Mouse (Mus musculus) MEL (cell line): ENCODE results near the gene Rad51b. TPM values are rescaled to one million over a fixed set of nuclear protein-coding genes. Genes with fewer than 3 reads are reported as not detected.

Experiments used
- DNase-seq: peaks from one replicate; pipeline ENCODE4 v3.0.0; 2011; ENCODE audit warnings: low read depth, low spot score
- H3K27ac ChIP-seq: 2 replicates; pipeline ENCODE4 v1.5.1; 2012; ENCODE audit warnings: low read depth, mild to moderate bottlenecking, control low read depth, low read length, moderate library complexity; ENCODE audit not compliant: control insufficient read depth
- H3K27me3 ChIP-seq, 2 experiments: fragments of 150-350 bp in 1 of 2; sonication (generic) in 1 of 2; 2 replicates each; pipeline ENCODE4 v1.6.1; 2012; ENCODE audit warnings: low read length in 2 of 2, mild to moderate bottlenecking in 2 of 2, improper control_type of control experiment in 1 of 2, moderate library complexity in 1 of 2; ENCODE audit not compliant: insufficient read depth in 2 of 2, control insufficient read depth in 1 of 2
- H3K36me3 ChIP-seq, 2 experiments: 2 replicates each; pipeline ENCODE4 v1.6.1; 2012 to 2014; ENCODE audit warnings: low read length in 2 of 2, improper control_type of control experiment in 1 of 2, inconsistent platforms in 1 of 2, mild to moderate bottlenecking in 1 of 2; ENCODE audit not compliant: insufficient read depth in 2 of 2, control insufficient read depth in 1 of 2
- H3K4me1 ChIP-seq, 2 experiments: fragments of 150-350 bp in 1 of 2; sonication (generic) in 1 of 2; 2 replicates each; pipeline ENCODE4 v1.6.1; 2012; ENCODE audit warnings: low read length in 2 of 2, improper control_type of control experiment in 1 of 2, mild to moderate bottlenecking in 1 of 2; ENCODE audit not compliant: insufficient read depth in 2 of 2, control insufficient read depth in 1 of 2
- H3K4me3 ChIP-seq, 2 experiments: fragments of 150-350 bp in 1 of 2; sonication (generic) in 1 of 2; 2 replicates each; pipeline ENCODE4 v1.5.1; 2012; ENCODE audit warnings: low read depth in 2 of 2, low read length in 2 of 2, mild to moderate bottlenecking in 2 of 2, moderate library complexity in 2 of 2, control low read depth in 1 of 2, improper control_type of control experiment in 1 of 2; ENCODE audit not compliant: control insufficient read depth in 1 of 2, insufficient read depth in 1 of 2
- H3K79me2 ChIP-seq: 2 replicates; pipeline ENCODE4 v1.6.1; 2012; ENCODE audit warnings: mild to moderate bottlenecking, low read length, moderate library complexity; ENCODE audit not compliant: control insufficient read depth, poor library complexity, insufficient read depth
- H3K9ac ChIP-seq: 2 replicates; pipeline ENCODE4 v1.6.1; 2012; ENCODE audit warnings: low read depth, mild to moderate bottlenecking, control low read depth, low read length, moderate library complexity; ENCODE audit not compliant: control insufficient read depth, poor library complexity, severe bottlenecking
- H3K9me3 ChIP-seq: fragments of 150-350 bp; sonication (generic); replicated peaks from 2 replicates; pipeline ENCODE4 v1.6.1; 2012; ENCODE audit warnings: mild to moderate bottlenecking, low read length, improper control_type of control experiment, moderate library complexity; ENCODE audit not compliant: insufficient read depth
- BHLHE40 ChIP-seq: IDR thresholded peaks from 2 replicates; pipeline ENCODE4 v1.6.1; 2012; ENCODE audit warnings: low read depth, mild to moderate bottlenecking, inconsistent platforms, low read length, improper control_type of control experiment, borderline replicate concordance
- CHD1 ChIP-seq: IDR thresholded peaks from 2 replicates; pipeline ENCODE4 v1.6.1; 2012; ENCODE audit warnings: low read depth, mild to moderate bottlenecking, inconsistent platforms, low read length, improper control_type of control experiment
- E2F4 ChIP-seq: IDR thresholded peaks from 2 replicates; pipeline ENCODE4 v1.6.1; 2011; ENCODE audit warnings: low read depth, low read length, improper control_type of control experiment, borderline replicate concordance
- EP300 ChIP-seq, 2 experiments: IDR thresholded peaks; 2 replicates each; pipeline ENCODE4 v1.6.1; 2011; ENCODE audit warnings: improper control_type of control experiment in 2 of 2, low read length in 2 of 2, low read depth in 1 of 2, mild to moderate bottlenecking in 1 of 2
- GABPA ChIP-seq: IDR thresholded peaks from 2 replicates; pipeline ENCODE4 v1.6.1; 2012; ENCODE audit warnings: low read depth, mild to moderate bottlenecking, inconsistent platforms, low read length, improper control_type of control experiment, moderate library complexity
- GATA1 ChIP-seq: IDR thresholded peaks from 2 replicates; pipeline ENCODE4 v1.6.1; 2011; ENCODE audit warnings: low read depth, low read length, improper control_type of control experiment
- HCFC1 ChIP-seq: IDR thresholded peaks from 2 replicates; pipeline ENCODE4 v1.6.1; 2012; ENCODE audit warnings: low read depth, mild to moderate bottlenecking, inconsistent platforms, low read length, improper control_type of control experiment, moderate library complexity
- JUND ChIP-seq: IDR thresholded peaks from 2 replicates; pipeline ENCODE4 v1.6.1; 2011; ENCODE audit warnings: low read depth, mild to moderate bottlenecking, improper control_type of control experiment, low read length
- MAFK ChIP-seq: IDR thresholded peaks from 2 replicates; pipeline ENCODE4 v1.6.1; 2011; ENCODE audit warnings: low read depth, mild to moderate bottlenecking, low read length, improper control_type of control experiment, borderline replicate concordance
- MEF2A ChIP-seq: IDR thresholded peaks from 2 replicates; pipeline ENCODE4 v1.6.1; 2014; ENCODE audit warnings: low read depth, mild to moderate bottlenecking, inconsistent platforms, low read length, improper control_type of control experiment; ENCODE audit not compliant: poor library complexity, insufficient replicate concordance, severe bottlenecking; ENCODE audit errors: extremely low read depth
- MXI1 ChIP-seq: IDR thresholded peaks from 2 replicates; pipeline ENCODE4 v1.6.1; 2011; ENCODE audit warnings: mild to moderate bottlenecking, low read depth, low read length, improper control_type of control experiment
- MYC ChIP-seq: IDR thresholded peaks from 2 replicates; pipeline ENCODE4 v1.6.1; 2011; ENCODE audit warnings: low read depth, mild to moderate bottlenecking, low read length, improper control_type of control experiment, moderate library complexity
- NELFE ChIP-seq: IDR thresholded peaks from 2 replicates; pipeline ENCODE4 v1.6.1; 2011; ENCODE audit warnings: low read depth, low read length, improper control_type of control experiment
- NRF1 ChIP-seq: IDR thresholded peaks from 2 replicates; pipeline ENCODE4 v1.6.1; 2014; ENCODE audit warnings: low read depth, mild to moderate bottlenecking, inconsistent platforms, low read length, improper control_type of control experiment, moderate library complexity; ENCODE audit not compliant: poor library complexity, insufficient read depth, severe bottlenecking
- POLR2A ChIP-seq, 2 experiments: IDR thresholded peaks; 2 replicates each; pipeline ENCODE4 v1.6.1; 2011 to 2012; ENCODE audit warnings: low read length in 2 of 2, mild to moderate bottlenecking in 2 of 2, control low read depth in 1 of 2, improper control_type of control experiment in 1 of 2, low read depth in 1 of 2, moderate library complexity in 1 of 2; ENCODE audit not compliant: control insufficient read depth in 1 of 2, insufficient read depth in 1 of 2, poor library complexity in 1 of 2
- POLR2AphosphoS5 ChIP-seq: IDR thresholded peaks from 2 replicates; pipeline ENCODE4 v1.6.1; 2012; ENCODE audit warnings: low read depth, borderline replicate concordance, mild to moderate bottlenecking, inconsistent platforms, low read length, moderate library complexity, mixed read lengths
- RAD21 ChIP-seq: IDR thresholded peaks from 2 replicates; pipeline ENCODE4 v1.6.1; 2011; ENCODE audit warnings: mild to moderate bottlenecking, low read depth, low read length, improper control_type of control experiment
- RCOR1 ChIP-seq: IDR thresholded peaks from 2 replicates; pipeline ENCODE4 v1.6.1; 2012; ENCODE audit warnings: low read depth, mild to moderate bottlenecking, inconsistent platforms, low read length, improper control_type of control experiment
- SIN3A ChIP-seq: IDR thresholded peaks from 2 replicates; pipeline ENCODE4 v1.6.1; 2012; ENCODE audit warnings: low read length, improper control_type of control experiment, inconsistent platforms
- TBP ChIP-seq: IDR thresholded peaks from 2 replicates; pipeline ENCODE4 v1.8.0; 2011; ENCODE audit warnings: low read depth, low read length, improper control_type of control experiment
- TCF12 ChIP-seq: IDR thresholded peaks from 2 replicates; pipeline ENCODE4 v1.6.1; 2014; ENCODE audit warnings: low read depth, mild to moderate bottlenecking, inconsistent platforms, low read length, improper control_type of control experiment, moderate library complexity
- ZC3H11A ChIP-seq: IDR thresholded peaks from 2 replicates; pipeline ENCODE4 v1.6.1; 2012; ENCODE audit warnings: low read depth, mild to moderate bottlenecking, inconsistent platforms, low read length, improper control_type of control experiment
- ZKSCAN1 ChIP-seq: IDR thresholded peaks from 2 replicates; pipeline ENCODE4 v1.6.1; 2012; ENCODE audit warnings: low read depth, mild to moderate bottlenecking, inconsistent platforms, low read length, improper control_type of control experiment, moderate library complexity
- ZMIZ1 ChIP-seq: IDR thresholded peaks from 2 replicates; pipeline ENCODE4 v1.6.1; 2012; ENCODE audit warnings: low read depth, mild to moderate bottlenecking, inconsistent platforms, low read length, improper control_type of control experiment, moderate library complexity
- ZNF384 ChIP-seq: IDR thresholded peaks from 2 replicates; pipeline ENCODE4 v1.6.1; 2012; ENCODE audit warnings: low read depth, mild to moderate bottlenecking, inconsistent platforms, low read length, improper control_type of control experiment
- polyA plus RNA-seq, 2 experiments: library from polyadenylated mRNA; stranded (reverse) in 1 of 2; unstranded in 1 of 2; fragments of >175 nt in 1 of 2; fragments of >200 nt in 1 of 2; gene quantifications; 2 replicates each; pipeline versions ENCODE4 v1.2.1 to v1.2.4; 2012; ENCODE audit warnings: low replicate concordance in 2 of 2, low read depth in 1 of 2; ENCODE audit not compliant: insufficient read length in 2 of 2, insufficient read depth in 1 of 2, missing spikeins in 1 of 2
- total RNA-seq: library from RNA; depleted of rRNA; stranded (reverse); fragments of 300-350 nt; gene quantifications from 2 replicates; pipeline ENCODE4 v1.2.3, GENCODE M21; 2012

Gene Rad51b
- total and polyA plus RNA-seq, 3 experiments: 3.6 to 5.7 TPM; not detected in 1

DNA sequence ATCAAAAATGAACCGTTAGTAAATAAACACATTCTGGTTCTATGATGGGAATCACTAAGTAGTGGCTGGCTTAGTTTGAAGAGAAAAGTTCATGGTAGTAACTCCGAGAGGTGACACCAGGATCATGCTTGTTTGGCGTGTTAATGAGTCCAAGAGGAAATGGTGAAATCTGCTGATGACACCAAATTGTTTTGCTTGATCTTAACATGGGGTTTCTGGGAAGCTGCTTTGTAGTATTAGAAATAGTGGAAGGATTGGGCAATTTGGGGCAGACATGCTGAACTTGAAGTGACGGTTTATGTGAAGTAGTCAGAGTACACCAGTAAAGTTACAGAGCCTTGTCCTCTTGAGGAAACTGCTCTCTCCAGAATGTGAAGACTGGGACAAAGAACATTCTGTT lies 59.1 kb downstream of the Rad51b start:
- Histone ChIP-seq H3K9me3 (no peaks in the 10 kb centered on the region), H3K4me1 (peaks cover 15 to 20% of the 10 kb centered on the region in 2 experiments), H3K4me3 (no peak overlapping the region), H3K79me2 (no peaks in the 10 kb centered on the region), H3K27me3 (no peaks in the 10 kb centered on the region), H3K36me3 (peaks cover 0 to 22% of the 10 kb centered on the region in 2 experiments; a peak in 2 of 4 replicates), H3K9ac (no peak overlapping the region), H3K27ac (no peak overlapping the region)
- no peak for TF ChIP-seq GABPA
- TF ChIP-seq EP300 (IDR thresholded peaks at IDR 0.05; ENCODE audit: low read depth in 1 of 2, low read length in 2 of 2): no peak
- no peak for TF ChIP-seq ZNF384
- TF ChIP-seq JUND: no peak
- TF ChIP-seq ZKSCAN1: no peak
- no peak for TF ChIP-seq NELFE
- no peak for TF ChIP-seq POLR2AphosphoS5
- no peak for TF ChIP-seq ZC3H11A
- TF ChIP-seq BHLHE40: no peak
- no peak for TF ChIP-seq CHD1
- TF ChIP-seq ZMIZ1: no peak
- no peak for TF ChIP-seq TCF12
- DNase-seq: no peak

GRCm38 (mm10) chr12:79357631-79358030 lies 60.5 kb downstream of the Rad51b start:
- peaks cover 0 to 11% of the 10 kb centered on the region in 2 experiments; a peak in 2 of 4 replicates for H3K36me3 ChIP-seq
- no peak for DNase-seq
- no peaks in the 10 kb centered on the region for H3K27me3 ChIP-seq
- H3K9ac ChIP-seq: no peak overlapping the region
- no peak for TF ChIP-seq POLR2A (IDR thresholded peaks at IDR 0.05; ENCODE audit: control insufficient read depth in 1 of 2, insufficient read depth in 1 of 2, low read depth in 1 of 2, low read length in 2 of 2, poor library complexity in 1 of 2)
- no peak for TF ChIP-seq RCOR1
- no peak for TF ChIP-seq HCFC1
- TF ChIP-seq RAD21: no peak
- TF ChIP-seq GATA1: no peak
- no peak for TF ChIP-seq MXI1
- TF ChIP-seq EP300 (IDR thresholded peaks at IDR 0.05; ENCODE audit: low read depth in 1 of 2, low read length in 2 of 2): no peak
- TF ChIP-seq SIN3A: no peak
- TF ChIP-seq POLR2AphosphoS5: no peak
- no peak for TF ChIP-seq NRF1
- TF ChIP-seq MAFK: no peak
- TF ChIP-seq MYC: no peak
- no peak for TF ChIP-seq ZMIZ1
- no peak for TF ChIP-seq MEF2A
- no peak for TF ChIP-seq E2F4
- no peak for TF ChIP-seq TBP
- no peak overlapping the region for H3K27ac ChIP-seq
- H3K79me2 ChIP-seq: no peaks in the 10 kb centered on the region
- no peak overlapping the region for H3K4me3 ChIP-seq
- H3K9me3 ChIP-seq: no peaks in the 10 kb centered on the region
- peaks cover 8 to 11% of the 10 kb centered on the region in 2 experiments for H3K4me1 ChIP-seq
